Mouse (Mus musculus): Measurements from ENCODE around the gene Nfatc2. TPM values are rescaled to one million over a fixed set of nuclear protein-coding genes. Genes with fewer than 3 reads are reported as not detected.
A peak's percentile ranks its signal among the peaks of the same experiment; 100 is the strongest.

Gene Nfatc2
- polyA plus RNA-seq, 1 experiment from 2014 or later, result 2.6 TPM

GRCm38 (mm10) chr2:168428375-168428901 is 173.0 kb downstream of the Nfatc2 start:
- no peak overlapping the region for H3K4me2 ChIP-seq (ENCODE audit: low read length)
- H3K9ac ChIP-seq (replicated peaks; ENCODE audit: low read length), result no peak overlapping the region
- no peaks in the 10 kb centered on the region for H3K36me3 ChIP-seq (ENCODE audit: control insufficient read depth, insufficient read depth, low read length)
- DNase-seq (no peak), ATAC-seq (ENCODE audit: low FRiP score, low TSS enrichment) (no peak)
- no peaks in the 10 kb centered on the region for H3K27me3 ChIP-seq (ENCODE audit: control insufficient read depth, insufficient read depth, low read length)
- WGBS, result 93% methylated on average over 5 of the region's 5 CpGs
- no peak overlapping the region for H3K4me3 ChIP-seq (replicated peaks; ENCODE audit: low read depth, low read length)
- no peak overlapping the region for H3K27ac ChIP-seq (replicated peaks; ENCODE audit: low read depth, low read length)
- H3K9me3 ChIP-seq (ENCODE audit: control insufficient read depth, low read length), result no peaks in the 10 kb centered on the region
- no peaks in the 10 kb centered on the region for H3K4me1 ChIP-seq (ENCODE audit: control insufficient read depth, insufficient read depth, low read length)

Small RNAs within 50 kb of the gene (microRNA-seq; reads per million reads assigned to microRNA genes)
- gene Mir7004, result 2.6 reads per million, percentile 18 among the genes with 10 or more reads in this experiment

Other genes with a start within 250 kb of the Nfatc2 start
- gene Atp9a, start 140.8 kb upstream of the Nfatc2 start, polyA plus RNA-seq (2014; fragmentation: Nextera tagmentation; extraction: Ambion mirVana), result 79.7 and 85.9 TPM in 2 replicates
- gene Sall4, start 166.3 kb upstream of the Nfatc2 start, polyA plus RNA-seq (2014; fragmentation: Nextera tagmentation; extraction: Ambion mirVana), result 1.8 and 2.6 TPM in 2 replicates

All from midbrain, embryonic 14.5 days (tissue).